Mouse (Mus musculus) heart, embryonic 13.5 days (tissue): ENCODE data around the gene H2-DMb1. TPM values are rescaled to one million over a fixed set of nuclear protein-coding genes. Genes with fewer than 3 reads are reported as not detected.
"Not testable (repeated sequence)": the region's sequence is repeated elsewhere in the genome, so short reads cannot be mapped to it uniquely, and the experiment has no call there.

Source experiments
- ATAC-seq: fragments of 200-750 bp; cut with Nextera tagmentation; 2 replicates; pipeline ENCODE4 v1.8.0; 2017; ENCODE audit warnings: moderate TSS enrichment; ENCODE audit not compliant: insufficient number of reproducible peaks, low FRiP score, low TSS enrichment; ENCODE audit errors: extremely low read depth
- H3K27ac ChIP-seq: fragments of 300-500 bp; sonication (generic); replicated peaks from 2 replicates; pipeline ENCODE4 v1.5.1; 2015; ENCODE audit warnings: moderate library complexity, mild to moderate bottlenecking, inconsistent platforms
- H3K27me3 ChIP-seq: fragments of 300-500 bp; sonication (generic); replicated peaks from 2 replicates; pipeline ENCODE4 v1.6.1; 2015; ENCODE audit warnings: mild to moderate bottlenecking, inconsistent platforms
- H3K36me3 ChIP-seq: fragments of 300-500 bp; sonication (generic); 2 replicates; pipeline ENCODE4 v1.6.1; 2015; ENCODE audit warnings: mild to moderate bottlenecking, inconsistent platforms
- H3K4me1 ChIP-seq: fragments of 300-500 bp; sonication (generic); 2 replicates; pipeline ENCODE4 v1.6.1; 2015; ENCODE audit warnings: inconsistent platforms
- H3K4me2 ChIP-seq: fragments of 300-500 bp; sonication (generic); 2 replicates; pipeline ENCODE4 v1.6.1; 2015; ENCODE audit warnings: inconsistent platforms, mild to moderate bottlenecking, moderate library complexity
- H3K4me3 ChIP-seq: fragments of 300-500 bp; sonication (generic); 2 replicates; pipeline ENCODE4 v1.5.1; 2015; ENCODE audit warnings: moderate library complexity, mild to moderate bottlenecking, inconsistent platforms
- H3K9ac ChIP-seq: fragments of 300-500 bp; sonication (generic); 2 replicates; pipeline ENCODE4 v1.6.1; 2015; ENCODE audit warnings: inconsistent platforms, mild to moderate bottlenecking, moderate library complexity
- H3K9me3 ChIP-seq: fragments of 300-500 bp; sonication (generic); 2 replicates; pipeline ENCODE4 v1.6.1; 2016; ENCODE audit warnings: inconsistent platforms
- WGBS: fragments of 180-500 bp; shearing (Covaris S2); methylation state at CpG from one replicate; pipeline ENCODE4 v1.1.7; 2015; ENCODE audit warnings: mixed read lengths; 5-methylcytosine and 5-hydroxymethylcytosine counted together
- polyA plus RNA-seq: library from polyadenylated mRNA; unstranded; fragments of >200 nt; fragmentation: Nextera tagmentation; extraction: Ambion mirVana; gene quantifications from 2 replicates; pipeline ENCODE4 v1.2.1, GENCODE M21; 2015

H2-DMb1 gene
- polyA plus RNA-seq, 1 experiment from 2014 or later, result 0.27 TPM

GRCm38 (mm10) chr17:34135297-34136224 lies 17.3 kb upstream of the H2-DMb1 start:
- Histone ChIP-seq H3K4me1 (peaks cover 22% of the 10 kb centered on the region), H3K27ac (no peak overlapping the region), H3K4me3 (peak overlapping the region; percentile 46), H3K4me2 (peak overlapping the region; percentile 77), H3K27me3 (peaks cover 55% of the 10 kb centered on the region), H3K9me3 (no peaks in the 10 kb centered on the region), H3K9ac (peak overlapping the region; percentile 53; the same call in 1 of the 2 replicates), H3K36me3 (no peaks in the 10 kb centered on the region)
- ATAC-seq, result peak; percentile 92
- WGBS, result 6% methylated on average over 31 of the region's 31 CpGs

GRCm38 (mm10) chr17:34137601-34138000 lies 15.3 kb upstream of the H2-DMb1 start:
- H3K4me1 ChIP-seq, result peaks cover 22% of the 10 kb centered on the region
- no peak overlapping the region for H3K9ac ChIP-seq
- H3K4me2 ChIP-seq, result no peak overlapping the region
- WGBS, result 65% methylated on average over 7 of the region's 7 CpGs
- H3K9me3 ChIP-seq, result no peaks in the 10 kb centered on the region
- no peak for ATAC-seq
- no peak overlapping the region for H3K4me3 ChIP-seq
- no peaks in the 10 kb centered on the region for H3K36me3 ChIP-seq
- peaks cover 71% of the 10 kb centered on the region for H3K27me3 ChIP-seq
- no peak overlapping the region for H3K27ac ChIP-seq

GRCm38 (mm10) chr17:34138655-34139054 lies 14.2 kb upstream of the H2-DMb1 start:
- Histone ChIP-seq H3K9me3 (no peaks in the 10 kb centered on the region), H3K4me1 (peaks cover 25% of the 10 kb centered on the region), H3K27ac (no peak overlapping the region), H3K4me2 (peak overlapping the region; percentile 76; the same call in 1 of the 2 replicates), H3K36me3 (no peaks in the 10 kb centered on the region), H3K9ac (no peak overlapping the region), H3K27me3 (peaks cover 74% of the 10 kb centered on the region), H3K4me3 (peak overlapping the region; percentile 52)
- WGBS, result 69% methylated on average over 7 of the region's 7 CpGs
- ATAC-seq, result no peak

GRCm38 (mm10) chr17:34139416-34139815 lies 13.5 kb upstream of the H2-DMb1 start:
- Histone ChIP-seq H3K4me1 (peaks cover 25% of the 10 kb centered on the region), H3K9me3 (no peaks in the 10 kb centered on the region), H3K4me3 (peak overlapping the region; percentile 52), H3K36me3 (no peaks in the 10 kb centered on the region), H3K4me2 (peak overlapping the region; percentile 76), H3K27ac (no peak overlapping the region), H3K27me3 (peaks cover 80% of the 10 kb centered on the region), H3K9ac (peak overlapping the region; percentile 75)
- no peak for ATAC-seq
- 2% methylated on average over 16 of the region's 16 CpGs for WGBS

- peak overlapping the region; percentile 52 for H3K4me3 ChIP-seq
These were observed 12.6 kb upstream of the H2-DMb1 start for GRCm38 (mm10) chr17:34140240-34140639.

GRCm38 (mm10) chr17:34141448-34141847 lies 11.4 kb upstream of the H2-DMb1 start:
- Histone ChIP-seq H3K4me1 (peaks cover 19% of the 10 kb centered on the region), H3K36me3 (no peaks in the 10 kb centered on the region), H3K4me3 (no peak overlapping the region), H3K27me3 (peaks cover 81% of the 10 kb centered on the region), H3K9me3 (no peaks in the 10 kb centered on the region), H3K9ac (no peak overlapping the region), H3K4me2 (no peak overlapping the region), H3K27ac (no peak overlapping the region)
- no peak for ATAC-seq
- 57% methylated on average over 4 of the region's 4 CpGs for WGBS

More at GRCm38 (mm10) chr17:34140240-34140639, 12.6 kb upstream of the H2-DMb1 start:
- no peak for ATAC-seq
- peak overlapping the region; percentile 76 for H3K4me2 ChIP-seq
- H3K9ac ChIP-seq, result peak overlapping the region; percentile 75; the same call in 1 of the 2 replicates
- peaks cover 82% of the 10 kb centered on the region for H3K27me3 ChIP-seq
- no peaks in the 10 kb centered on the region for H3K9me3 ChIP-seq
- WGBS, result 2% methylated on average over 5 of the region's 5 CpGs
- H3K36me3 ChIP-seq, result no peaks in the 10 kb centered on the region
- H3K4me1 ChIP-seq, result peaks cover 25% of the 10 kb centered on the region
- no peak overlapping the region for H3K27ac ChIP-seq

- H3K9ac ChIP-seq, result no peak overlapping the region
- H3K27me3 ChIP-seq, result peaks cover 79% of the 10 kb centered on the region
- H3K4me1 ChIP-seq, result peaks cover 19% of the 10 kb centered on the region
- no peak overlapping the region for H3K4me2 ChIP-seq
- no peak overlapping the region for H3K27ac ChIP-seq
- WGBS, result 75% methylated on average over 7 of the region's 7 CpGs
- H3K36me3 ChIP-seq, result no peaks in the 10 kb centered on the region
- no peak overlapping the region for H3K4me3 ChIP-seq
- ATAC-seq, result no peak
- H3K9me3 ChIP-seq, result no peaks in the 10 kb centered on the region
These were observed 10.3 kb upstream of the H2-DMb1 start for GRCm38 (mm10) chr17:34142456-34143010.

GRCm38 (mm10) chr17:34143033-34143432 lies 9.8 kb upstream of the H2-DMb1 start, which contains the start of gene H2-DMb2:
H2-DMb2 (plus strand) TSS chr17:34143307.
- WGBS, result 39% methylated on average over 7 of the region's 7 CpGs
- Histone ChIP-seq H3K4me2 (no peak within 1 kb of the TSS), H3K4me1 (peaks cover 19% of the 10 kb centered on the region), H3K27me3 (peaks cover 74% of the 10 kb centered on the region), H3K36me3 (no peaks in the 10 kb centered on the region), H3K9ac (no peak within 1 kb of the TSS), H3K27ac (no peak within 1 kb of the TSS), H3K4me3 (no peak within 1 kb of the TSS), H3K9me3 (no peaks in the 10 kb centered on the region)
- no peak for ATAC-seq

GRCm38 (mm10) chr17:34143461-34143860 lies 9.4 kb upstream of the H2-DMb1 start:
- no peak overlapping the region for H3K9ac ChIP-seq
- peaks cover 70% of the 10 kb centered on the region for H3K27me3 ChIP-seq
- H3K4me1 ChIP-seq, result peaks cover 19% of the 10 kb centered on the region
- H3K4me2 ChIP-seq, result no peak overlapping the region
- no peak for ATAC-seq
- no peaks in the 10 kb centered on the region for H3K36me3 ChIP-seq
- no peak overlapping the region for H3K27ac ChIP-seq
- 63% methylated on average over 5 of the region's 5 CpGs for WGBS
- H3K9me3 ChIP-seq, result no peaks in the 10 kb centered on the region
- no peak overlapping the region for H3K4me3 ChIP-seq

- H3K4me3 ChIP-seq, H3K9ac ChIP-seq: not testable (repeated sequence)
These were observed 8.7 kb upstream of the H2-DMb1 start for GRCm38 (mm10) chr17:34144221-34144620.

GRCm38 (mm10) chr17:34144960-34145371 lies 7.9 kb upstream of the H2-DMb1 start:
- Histone ChIP-seq H3K4me1 (peaks cover 8% of the 10 kb centered on the region), H3K27me3 (peaks cover 55% of the 10 kb centered on the region), H3K9ac (no peak overlapping the region), H3K4me3 (no peak overlapping the region), H3K36me3 (no peaks in the 10 kb centered on the region), H3K9me3 (no peaks in the 10 kb centered on the region), H3K4me2 (no peak overlapping the region), H3K27ac (no peak overlapping the region)
- ATAC-seq, result no peak
- WGBS, result 64% methylated on average over 3 of the region's 3 CpGs

More at GRCm38 (mm10) chr17:34144221-34144620, 8.7 kb upstream of the H2-DMb1 start:
- not testable (repeated sequence) for H3K27ac ChIP-seq, H3K36me3 ChIP-seq, H3K4me2 ChIP-seq, ATAC-seq, H3K9me3 ChIP-seq
- WGBS, result 87% methylated on average over 4 of the region's 4 CpGs
- Histone ChIP-seq H3K27me3 (peaks cover 62% of the 10 kb centered on the region), H3K4me1 (peaks cover 16% of the 10 kb centered on the region)
